Mouse (Mus musculus) MEL (cell line): Measurements from ENCODE around the gene Olfr1307.

Source experiments
- CTCF ChIP-seq, 3 experiments: IDR thresholded peaks in 2 of 3; conservative IDR thresholded peaks in 1 of 3; 2 replicates each; pipeline ENCODE4 v1.5.1; 2011 to 2012; ENCODE audit warnings: low read length in 3 of 3, low read depth in 2 of 3, mild to moderate bottlenecking in 2 of 3, improper control_type of control experiment in 1 of 3, inconsistent platforms in 1 of 3, mixed read lengths in 1 of 3, moderate library complexity in 1 of 3; ENCODE audit not compliant: control insufficient read depth in 1 of 3, insufficient read depth in 1 of 3, poor library complexity in 1 of 3, severe bottlenecking in 1 of 3
- GATA1 ChIP-seq: IDR thresholded peaks from 2 replicates; pipeline ENCODE4 v1.6.1; 2011; ENCODE audit warnings: low read depth, low read length, improper control_type of control experiment
- MYB ChIP-seq: IDR thresholded peaks from 2 replicates; pipeline ENCODE4 v1.6.1; 2011; ENCODE audit warnings: mild to moderate bottlenecking, low read depth, low read length, improper control_type of control experiment

DNA sequence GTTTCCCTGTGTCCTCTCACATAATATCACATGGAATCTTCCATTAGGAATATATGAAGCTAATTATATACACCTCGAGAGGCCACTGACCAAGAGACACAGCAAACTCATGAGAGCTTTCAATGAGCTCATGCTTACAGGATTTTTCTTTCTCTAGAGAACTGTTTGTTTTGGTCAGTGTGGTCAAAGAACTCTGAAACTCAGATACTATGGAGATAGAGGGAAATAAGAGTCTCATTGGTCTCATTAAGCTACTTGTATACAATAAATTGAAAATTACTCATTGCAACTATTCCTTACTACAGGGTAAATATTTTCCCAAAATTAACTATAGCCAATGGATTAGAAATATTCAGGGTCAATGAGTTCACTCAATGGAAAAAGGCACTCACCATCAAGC lies at the start of gene Olfr1307:
- TF ChIP-seq MYB, result no peak
- TF ChIP-seq GATA1, result no peak
- TF ChIP-seq CTCF (IDR thresholded peaks at IDR 0.05 in 2 of 3, conservative IDR thresholded peaks at IDR 0.05 in 1 of 3; ENCODE audit: control insufficient read depth in 1 of 3, insufficient read depth in 1 of 3, low read depth in 2 of 3, low read length in 3 of 3, poor library complexity in 1 of 3, severe bottlenecking in 1 of 3), result no peak
